Mouse (Mus musculus): ENCODE measurements around the gene Tmem116. TPM values are rescaled to one million over a fixed set of nuclear protein-coding genes. Genes with fewer than 3 reads are reported as not detected.

Tmem116 gene
- not detected for polyA plus RNA-seq (2014; fragmentation: Illumina TruSeq; extraction: RNeasy Lipid Tissue Mini Kit (QIAGEN cat#74804); ENCODE audit: low read depth, low replicate concordance)

DNA sequence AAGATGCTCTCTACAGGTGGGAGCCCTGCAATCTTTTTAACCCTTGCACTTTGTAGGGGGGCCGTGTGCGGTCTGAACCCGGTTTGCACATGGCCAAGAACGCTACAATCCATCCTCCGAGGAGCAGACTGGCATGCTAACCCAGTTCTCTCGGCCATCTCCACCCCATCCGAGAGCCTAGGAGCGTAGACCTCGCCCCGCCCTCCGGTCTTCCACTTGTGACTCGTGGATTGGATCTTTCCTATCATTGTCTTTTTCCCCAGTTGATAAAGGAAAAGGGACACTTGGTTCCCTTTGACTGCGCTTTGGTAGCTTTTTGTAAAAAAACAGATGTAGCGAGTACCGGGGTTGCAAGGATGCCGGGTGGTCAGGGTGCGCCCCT, at the start of gene Tmem116:
Tmem116 (plus strand) TSS at position 250 of the 382 bp plus-strand sequence.

DNA sequence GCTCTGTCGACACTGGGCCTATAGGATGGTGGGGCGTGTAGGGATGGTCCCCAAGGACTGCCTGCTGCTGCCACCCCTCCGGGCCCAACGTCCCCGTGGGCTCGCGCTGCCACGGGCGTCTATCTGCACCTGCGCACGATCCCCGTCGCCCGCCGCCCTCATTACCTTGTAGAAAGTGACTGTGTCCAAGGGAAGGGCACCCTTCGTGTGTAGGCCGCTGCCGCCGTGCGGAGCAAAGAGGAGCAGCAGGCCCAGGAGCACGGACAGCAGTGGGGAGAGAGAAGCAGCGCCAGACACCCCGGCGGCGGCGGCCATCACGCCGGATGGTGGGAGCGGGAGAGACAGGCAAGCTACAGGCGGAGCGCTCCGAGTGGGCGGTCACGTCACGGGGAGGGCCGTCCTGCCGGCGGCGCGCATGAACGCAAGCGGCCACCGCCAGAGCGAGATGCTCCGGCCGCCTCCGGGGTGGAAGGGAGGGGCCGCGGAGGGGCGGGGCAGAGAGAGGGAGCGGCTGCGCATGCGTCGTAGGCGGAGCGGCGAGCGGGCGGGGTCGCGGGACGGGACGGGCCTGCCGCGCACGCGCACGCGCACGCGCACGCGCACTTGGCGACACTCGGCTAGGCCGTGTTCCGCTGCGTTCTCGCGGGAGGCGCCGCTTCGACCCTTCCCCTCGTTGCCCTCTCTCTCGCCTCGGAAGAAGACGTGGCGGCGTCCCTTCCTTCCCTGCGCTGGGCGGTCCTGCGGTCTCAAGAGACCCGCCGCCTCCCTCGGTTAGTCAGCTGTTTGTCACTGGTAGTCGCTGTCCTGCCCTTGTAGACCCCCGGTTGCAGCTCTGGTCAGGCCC, 555 bp downstream of the Tmem116 start, which contains the start of gene Erp29:
Erp29 (minus strand) TSS at position 481 of the 844 bp plus-strand sequence.

DNA sequence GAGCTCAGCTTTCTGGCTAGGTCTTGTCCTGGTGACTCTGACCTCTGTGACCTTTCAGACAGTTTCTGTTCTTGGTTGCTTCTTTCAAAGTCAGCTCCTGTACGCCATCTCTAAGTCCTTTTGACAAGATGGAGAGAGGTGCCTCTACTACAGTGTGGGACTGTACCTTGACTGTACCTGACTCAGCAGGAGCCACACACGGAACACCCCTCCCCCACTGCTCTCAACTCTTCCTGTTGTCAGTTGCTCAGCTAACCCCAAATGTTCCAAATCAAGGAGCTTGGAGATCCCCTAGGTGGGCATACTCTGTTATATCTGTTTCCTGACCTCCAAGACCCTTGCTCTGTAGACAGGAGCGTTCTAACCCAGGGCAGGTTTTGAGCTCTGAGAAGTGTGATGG, 51.5 kb downstream of the Tmem116 start, which contains the start of gene Adam1b:
Adam1b (minus strand) TSS at position 205 of the 400 bp plus-strand sequence.

DNA sequence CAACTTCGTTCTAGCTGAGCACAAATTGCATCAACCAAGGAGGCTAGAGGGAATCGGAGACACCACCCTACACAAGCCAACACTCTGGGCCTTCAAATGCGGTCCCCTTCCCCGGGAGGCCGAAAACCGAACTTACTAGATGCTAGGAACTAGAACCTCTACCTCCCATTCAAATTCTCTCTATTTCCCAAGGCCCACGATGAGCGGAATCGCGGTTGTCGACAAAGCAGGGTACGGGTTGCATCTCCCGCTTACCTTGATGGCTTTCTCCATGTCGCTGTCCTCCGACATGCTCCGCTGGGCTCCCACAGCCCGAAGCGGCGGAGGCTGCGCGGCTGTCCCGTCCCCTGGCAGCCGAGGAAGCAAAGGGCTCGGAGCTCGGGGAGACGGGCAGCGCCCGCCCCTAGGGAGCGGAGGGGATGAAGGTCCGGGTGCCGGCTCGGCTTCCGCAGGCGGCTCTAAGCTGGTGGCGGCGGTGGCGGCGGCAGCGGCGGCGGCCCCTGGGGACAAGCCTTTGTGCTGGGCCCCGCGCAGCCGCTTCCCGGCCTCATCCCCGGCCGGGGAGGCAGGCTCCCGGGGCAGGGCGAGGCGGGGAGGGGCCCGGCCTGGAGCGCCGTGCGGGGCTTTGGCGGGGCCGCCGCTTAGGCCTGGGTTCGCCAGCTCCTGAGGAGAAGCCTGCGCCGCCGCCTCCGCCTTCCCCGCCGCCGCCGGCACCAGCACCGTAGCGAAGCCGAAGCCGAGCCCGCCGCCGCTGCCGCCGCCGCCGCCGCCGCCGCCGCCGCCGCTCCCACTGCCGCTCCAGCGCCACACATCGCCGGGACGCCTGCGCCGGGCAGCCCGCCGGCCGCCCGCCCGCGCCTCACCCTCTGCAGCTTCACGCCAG, 93.5 kb downstream of the Tmem116 start, which contains the start of the genes Adam1a and Gm42878:
Adam1a (minus strand) TSS at position 573 of the 883 bp plus-strand sequence.
Gm42878 (minus strand) TSS at position 573 of the 883 bp plus-strand sequence.

DNA sequence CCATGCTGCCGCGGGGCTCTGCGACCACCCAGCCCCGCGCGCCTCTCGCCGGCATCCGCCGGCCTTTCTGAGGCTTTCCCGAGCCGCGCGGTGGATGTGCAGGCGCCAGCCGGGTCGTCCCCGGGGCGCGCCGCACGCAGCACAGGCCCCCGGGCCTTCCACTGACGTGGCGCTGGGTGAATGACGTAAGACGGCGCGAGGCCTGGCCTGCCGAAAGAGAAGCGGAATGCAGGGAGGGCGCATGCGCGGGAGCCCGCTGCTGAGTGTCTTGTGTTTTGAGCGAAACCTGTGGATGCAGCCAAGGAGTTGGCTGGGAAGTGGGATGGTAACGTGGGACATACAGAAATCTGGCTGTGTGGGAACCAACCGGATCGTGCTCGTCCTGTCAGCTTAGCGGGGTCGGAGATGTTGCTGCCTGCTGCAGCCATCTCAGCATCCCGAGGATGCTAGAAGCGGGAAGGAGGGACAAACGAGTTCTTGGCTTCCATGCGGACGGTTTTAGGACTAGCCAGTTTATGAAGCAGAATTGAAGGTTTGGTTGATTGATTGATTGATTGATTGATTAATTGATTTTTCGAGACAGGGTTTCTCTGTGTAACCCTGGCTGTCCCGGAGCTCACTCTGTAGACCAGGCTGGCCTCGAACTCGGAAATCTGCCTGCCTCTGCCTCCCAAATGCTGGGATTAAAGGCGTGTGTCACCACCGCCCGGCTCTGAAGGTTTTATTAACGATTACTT, 94.3 kb downstream of the Tmem116 start, which contains the start of gene Mapkapk5:
Mapkapk5 (minus strand) TSS at position 113 of the 737 bp plus-strand sequence.

Other genes with a start within 250 kb of the Tmem116 start
- gene Rpl6, start 247.4 kb upstream of the Tmem116 start, polyA plus RNA-seq (2014; fragmentation: Illumina TruSeq; extraction: RNeasy Lipid Tissue Mini Kit (QIAGEN cat#74804); ENCODE audit: low read depth, low replicate concordance) = 257 TPM
- gene Hectd4, start 231.7 kb upstream of the Tmem116 start, polyA plus RNA-seq (2014; fragmentation: Illumina TruSeq; extraction: RNeasy Lipid Tissue Mini Kit (QIAGEN cat#74804); ENCODE audit: low read depth, low replicate concordance) = 4.0 TPM
- 24.5 TPM for gene Trafd1, start 66.3 kb upstream of the Tmem116 start, polyA plus RNA-seq (2014; fragmentation: Illumina TruSeq; extraction: RNeasy Lipid Tissue Mini Kit (QIAGEN cat#74804); ENCODE audit: low read depth, low replicate concordance)
- 27.3 TPM for gene Naa25, start 54.0 kb upstream of the Tmem116 start, polyA plus RNA-seq (2014; fragmentation: Illumina TruSeq; extraction: RNeasy Lipid Tissue Mini Kit (QIAGEN cat#74804); ENCODE audit: low read depth, low replicate concordance)
- 10.6 TPM for gene Erp29, start 613 bp downstream of the Tmem116 start, polyA plus RNA-seq (2014; fragmentation: Illumina TruSeq; extraction: RNeasy Lipid Tissue Mini Kit (QIAGEN cat#74804); ENCODE audit: low read depth, low replicate concordance)
- not detected for gene Adam1b, start 51.5 kb downstream of the Tmem116 start, polyA plus RNA-seq (2014; fragmentation: Illumina TruSeq; extraction: RNeasy Lipid Tissue Mini Kit (QIAGEN cat#74804); ENCODE audit: low read depth, low replicate concordance)
- 4.4 TPM for gene Adam1a, start 93.6 kb downstream of the Tmem116 start, polyA plus RNA-seq (2014; fragmentation: Illumina TruSeq; extraction: RNeasy Lipid Tissue Mini Kit (QIAGEN cat#74804); ENCODE audit: low read depth, low replicate concordance)
- gene Gm42878, start 93.6 kb downstream of the Tmem116 start, polyA plus RNA-seq (2014; fragmentation: Illumina TruSeq; extraction: RNeasy Lipid Tissue Mini Kit (QIAGEN cat#74804); ENCODE audit: low read depth, low replicate concordance) = 1.9 TPM
- 84.6 TPM for gene Mapkapk5, start 94.0 kb downstream of the Tmem116 start, polyA plus RNA-seq (2014; fragmentation: Illumina TruSeq; extraction: RNeasy Lipid Tissue Mini Kit (QIAGEN cat#74804); ENCODE audit: low read depth, low replicate concordance)
- gene Aldh2, start 141.9 kb downstream of the Tmem116 start, polyA plus RNA-seq (2014; fragmentation: Illumina TruSeq; extraction: RNeasy Lipid Tissue Mini Kit (QIAGEN cat#74804); ENCODE audit: low read depth, low replicate concordance) = 22.8 TPM
- gene Acad12, start 167.0 kb downstream of the Tmem116 start, polyA plus RNA-seq (2014; fragmentation: Illumina TruSeq; extraction: RNeasy Lipid Tissue Mini Kit (QIAGEN cat#74804); ENCODE audit: low read depth, low replicate concordance) = 5.8 TPM
- gene Acad10, start 208.6 kb downstream of the Tmem116 start, polyA plus RNA-seq (2014; fragmentation: Illumina TruSeq; extraction: RNeasy Lipid Tissue Mini Kit (QIAGEN cat#74804); ENCODE audit: low read depth, low replicate concordance) = 1.3 TPM
- gene Brap, start 208.7 kb downstream of the Tmem116 start, polyA plus RNA-seq (2014; fragmentation: Illumina TruSeq; extraction: RNeasy Lipid Tissue Mini Kit (QIAGEN cat#74804); ENCODE audit: low read depth, low replicate concordance) = 32.3 TPM